Mouse (Mus musculus): ENCODE results near the gene Bcas3. TPM values are rescaled to one million over a fixed set of nuclear protein-coding genes. Genes with fewer than 3 reads are reported as not detected.

The Bcas3 gene
- total RNA-seq, 2 experiments from 2014 or later: 33.5 to 40.0 TPM

- no peak for DNase-seq
Measured at GRCm38 (mm10) chr11:85672881-85673475, 320.0 kb downstream of the Bcas3 start.

- DNase-seq: no peak
Measured at GRCm38 (mm10) chr11:85675244-85675643, 322.3 kb downstream of the Bcas3 start.

- peak; percentile 49 for DNase-seq
Measured at GRCm38 (mm10) chr11:85676357-85677004, 323.5 kb downstream of the Bcas3 start.

- DNase-seq: no peak
Measured at GRCm38 (mm10) chr11:85678666-85679065, 325.7 kb downstream of the Bcas3 start.

GRCm38 (mm10) chr11:85681580-85682419, 328.8 kb downstream of the Bcas3 start:
- DNase-seq: peak; percentile 39

GRCm38 (mm10) chr11:85684981-85685380, 332.0 kb downstream of the Bcas3 start:
- DNase-seq: no peak

- no peak for DNase-seq
Measured at GRCm38 (mm10) chr11:85687816-85688439, 335.0 kb downstream of the Bcas3 start.

- no peak for DNase-seq
Measured at GRCm38 (mm10) chr11:85688440-85688838, 335.5 kb downstream of the Bcas3 start.

GRCm38 (mm10) chr11:85689226-85689625, 336.3 kb downstream of the Bcas3 start:
- no peak for DNase-seq

- no peak for DNase-seq
Measured at GRCm38 (mm10) chr11:85691285-85691684, 338.3 kb downstream of the Bcas3 start.

- no peak for DNase-seq
Measured at GRCm38 (mm10) chr11:85695614-85696263, 342.8 kb downstream of the Bcas3 start.

GRCm38 (mm10) chr11:85696491-85697398, 343.8 kb downstream of the Bcas3 start:
- DNase-seq: no peak

- no peak for DNase-seq
Measured at GRCm38 (mm10) chr11:85697468-85697867, 344.5 kb downstream of the Bcas3 start.

- DNase-seq: no peak
Measured at GRCm38 (mm10) chr11:85698242-85698641, 345.3 kb downstream of the Bcas3 start.

GRCm38 (mm10) chr11:85704062-85704748, 351.2 kb downstream of the Bcas3 start:
- DNase-seq: no peak

- DNase-seq: no peak
Measured at GRCm38 (mm10) chr11:85706630-85707029, 353.7 kb downstream of the Bcas3 start.

- no peak for DNase-seq
Measured at GRCm38 (mm10) chr11:85707496-85707895, 354.5 kb downstream of the Bcas3 start.

- no peak for DNase-seq
Measured at GRCm38 (mm10) chr11:85709147-85709546, 356.2 kb downstream of the Bcas3 start.

GRCm38 (mm10) chr11:85710155-85710554, 357.2 kb downstream of the Bcas3 start:
- DNase-seq: no peak

- DNase-seq: no peak
Measured at GRCm38 (mm10) chr11:85712026-85712804, 359.2 kb downstream of the Bcas3 start.
